Mouse (Mus musculus) embryonic facial prominence, embryonic 11.5 days (tissue): ENCODE data around the gene Chn2. TPM values are rescaled to one million over a fixed set of nuclear protein-coding genes. Genes with fewer than 3 reads are reported as not detected.

ENCODE experiments used
- ATAC-seq: fragments of 200-750 bp; cut with Nextera tagmentation; replicated peaks from 2 replicates; pipeline ENCODE4 v1.8.0; 2017; ENCODE audit warnings: low read depth; ENCODE audit not compliant: insufficient number of reproducible peaks, low FRiP score, low TSS enrichment
- DNase-seq: peaks from one replicate; pipeline ENCODE4 v3.0.0-alpha.2; 2015; ENCODE audit warnings: low spot score
- H3K27ac ChIP-seq: fragments of 300-500 bp; sonication (generic); replicated peaks from 2 replicates; pipeline ENCODE4 v1.5.1; 2014; ENCODE audit warnings: mild to moderate bottlenecking, low read depth, low read length, control low read depth
- H3K27me3 ChIP-seq: fragments of 300-500 bp; sonication (generic); 2 replicates; pipeline ENCODE4 v1.6.1; 2014; ENCODE audit warnings: mild to moderate bottlenecking, low read length, moderate library complexity, mixed read lengths; ENCODE audit not compliant: control insufficient read depth, insufficient read depth
- H3K36me3 ChIP-seq: fragments of 300-500 bp; sonication (generic); replicated peaks from 2 replicates; pipeline ENCODE4 v1.6.1; 2014; ENCODE audit warnings: low read depth, mild to moderate bottlenecking, low read length, moderate library complexity, mixed read lengths; ENCODE audit not compliant: control insufficient read depth, insufficient read depth
- H3K4me1 ChIP-seq: fragments of 300-500 bp; sonication (generic); 2 replicates; pipeline ENCODE4 v1.6.1; 2014; ENCODE audit warnings: low read length, mixed read lengths; ENCODE audit not compliant: control insufficient read depth, insufficient read depth
- H3K4me2 ChIP-seq: fragments of 300-500 bp; sonication (generic); 2 replicates; pipeline ENCODE4 v1.6.1; 2014; ENCODE audit warnings: low read depth, mild to moderate bottlenecking, control low read depth, low read length, moderate library complexity
- H3K4me3 ChIP-seq: fragments of 300-500 bp; sonication (generic); 2 replicates; pipeline ENCODE4 v1.5.1; 2014; ENCODE audit warnings: low read depth, low read length, control low read depth
- H3K9ac ChIP-seq: fragments of 300-500 bp; sonication (generic); replicated peaks from 2 replicates; pipeline ENCODE4 v1.6.1; 2014; ENCODE audit warnings: mild to moderate bottlenecking, control low read depth, low read length
- H3K9me3 ChIP-seq: fragments of 300-500 bp; sonication (generic); replicated peaks from 2 replicates; pipeline ENCODE4 v1.6.1; 2016; ENCODE audit warnings: mild to moderate bottlenecking, low read length, inconsistent platforms, mixed read lengths; ENCODE audit not compliant: control insufficient read depth
- WGBS: fragments of 180-500 bp; shearing (Covaris S2); extraction: QIAGEN DNeasy Blood & Tissue Kit; methylation state at CpG from one replicate; pipeline ENCODE4 v1.1.7; 2014; 5-methylcytosine and 5-hydroxymethylcytosine counted together
- polyA plus RNA-seq: library from polyadenylated mRNA; unstranded; fragments of >200 nt; fragmentation: Nextera tagmentation; extraction: Ambion mirVana; gene quantifications from 2 replicates; pipeline ENCODE4 v1.2.1, GENCODE M21; 2014

Gene Chn2
- polyA plus RNA-seq, 1 experiment from 2014 or later = 14.0 TPM

DNA sequence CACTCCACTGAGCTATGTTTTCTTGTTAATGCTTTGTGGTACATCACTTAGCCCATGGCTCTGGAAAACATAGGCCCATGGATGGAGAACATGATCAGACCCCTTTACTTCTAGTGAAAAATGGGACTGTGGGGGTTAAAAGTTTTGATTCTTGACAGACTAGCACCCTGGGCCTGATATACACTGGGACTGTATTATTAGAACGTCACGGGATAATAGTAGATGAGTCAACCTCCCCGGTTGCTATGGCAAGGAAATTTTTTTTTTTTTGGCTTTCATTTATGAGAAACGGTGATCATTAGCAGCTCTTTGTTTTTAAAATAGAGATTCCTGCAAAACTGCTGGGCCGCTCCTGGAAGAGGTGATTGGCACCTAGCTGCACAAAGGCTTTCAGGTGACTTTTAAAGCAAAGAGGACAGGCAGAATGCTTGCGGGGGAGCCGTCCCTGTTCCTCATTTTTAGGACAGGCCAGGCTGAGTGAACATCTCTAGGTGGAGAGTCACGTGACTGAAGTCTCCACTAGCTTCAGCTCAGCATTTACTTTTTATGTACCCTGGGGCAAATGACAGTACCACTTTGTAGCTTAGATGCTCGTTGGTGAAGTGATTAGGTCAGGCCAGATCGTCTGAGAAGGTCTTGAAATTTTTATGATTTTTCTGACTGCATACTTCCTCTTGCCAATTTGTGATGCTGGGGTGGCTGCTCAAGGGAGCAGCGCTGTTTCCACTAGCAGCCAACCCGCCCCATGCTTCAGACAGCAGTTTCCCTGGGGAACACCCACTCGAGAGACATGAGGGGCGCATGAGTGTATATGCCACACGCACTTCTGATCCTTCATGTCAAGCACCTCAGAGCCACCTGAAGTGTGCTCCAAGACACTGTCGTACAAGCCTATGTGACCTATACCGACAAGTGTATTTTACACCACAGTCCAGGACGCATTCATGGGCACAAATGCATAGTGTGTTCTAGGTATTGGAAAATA, 17.5 kb downstream of the Chn2 start:
- no peak overlapping the region for H3K9ac ChIP-seq
- H3K9me3 ChIP-seq = no peaks in the 10 kb centered on the region
- no peaks in the 10 kb centered on the region for H3K36me3 ChIP-seq
- WGBS = 75% methylated on average over 18 of the region's 18 CpGs
- H3K27ac ChIP-seq = no peak overlapping the region
- DNase-seq = no peak
- no peaks in the 10 kb centered on the region for H3K4me1 ChIP-seq
- no peak overlapping the region for H3K4me3 ChIP-seq
- no peak overlapping the region for H3K4me2 ChIP-seq
- no peak for ATAC-seq
- H3K27me3 ChIP-seq = no peaks in the 10 kb centered on the region

DNA sequence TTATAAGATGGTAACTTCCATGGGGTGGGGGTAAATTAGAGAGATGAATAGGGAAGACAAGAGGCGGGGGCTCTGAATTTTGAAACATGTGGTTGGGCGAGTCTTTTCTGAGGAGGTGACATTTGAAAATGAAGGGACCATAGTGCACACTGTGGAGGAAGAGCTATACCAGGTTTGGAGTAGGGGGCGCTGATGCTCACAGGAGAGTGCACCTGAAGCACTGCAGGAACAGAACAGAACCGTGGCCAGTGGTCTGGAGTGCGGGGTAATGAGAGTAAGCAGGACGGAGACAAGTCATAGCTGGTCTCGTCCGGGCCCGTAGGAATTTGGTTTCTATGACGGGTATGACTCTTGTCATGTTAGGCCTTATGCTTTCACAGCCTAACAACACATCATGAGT, 18.3 kb downstream of the Chn2 start:
- no peak overlapping the region for H3K9ac ChIP-seq
- no peak overlapping the region for H3K27ac ChIP-seq
- H3K4me2 ChIP-seq = no peak overlapping the region
- no peaks in the 10 kb centered on the region for H3K27me3 ChIP-seq
- H3K4me1 ChIP-seq = no peaks in the 10 kb centered on the region
- H3K4me3 ChIP-seq = no peak overlapping the region
- H3K9me3 ChIP-seq = no peaks in the 10 kb centered on the region
- no peaks in the 10 kb centered on the region for H3K36me3 ChIP-seq
- 73% methylated on average over 10 of the region's 10 CpGs for WGBS
- no peak for ATAC-seq
- DNase-seq = no peak

DNA sequence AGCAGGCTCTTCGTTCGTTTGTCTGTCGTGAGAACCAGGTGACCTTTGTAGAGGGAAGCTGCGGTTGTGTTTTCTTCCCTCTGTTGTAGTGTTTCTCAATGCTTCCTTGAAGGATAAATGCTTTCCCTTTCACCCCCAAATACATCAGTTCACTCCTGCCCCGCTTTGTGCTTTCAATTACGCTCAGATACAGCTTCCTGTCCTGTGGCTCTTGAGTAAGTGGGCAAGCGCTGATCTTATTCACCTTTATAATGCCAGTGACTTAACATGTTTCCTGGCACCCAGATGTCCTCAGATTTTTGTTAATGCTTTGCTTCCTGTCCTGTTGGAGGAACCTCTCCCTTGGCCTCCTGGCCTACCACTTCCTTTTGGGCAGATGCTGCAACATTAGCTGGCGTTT, 19.5 kb downstream of the Chn2 start:
- no peaks in the 10 kb centered on the region for H3K27me3 ChIP-seq
- H3K9me3 ChIP-seq = no peaks in the 10 kb centered on the region
- ATAC-seq (no peak), DNase-seq (no peak)
- H3K4me3 ChIP-seq = no peak overlapping the region
- H3K4me1 ChIP-seq = no peaks in the 10 kb centered on the region
- no peak overlapping the region for H3K4me2 ChIP-seq
- 52% methylated on average over 8 of the region's 8 CpGs for WGBS
- H3K27ac ChIP-seq = no peak overlapping the region
- H3K36me3 ChIP-seq = no peaks in the 10 kb centered on the region
- H3K9ac ChIP-seq = no peak overlapping the region

- Histone ChIP-seq H3K27me3 (no peaks in the 10 kb centered on the region), H3K4me1 (no peaks in the 10 kb centered on the region), H3K4me3 (no peak overlapping the region), H3K9me3 (no peaks in the 10 kb centered on the region), H3K36me3 (no peaks in the 10 kb centered on the region), H3K4me2 (no peak overlapping the region), H3K27ac (no peak overlapping the region), H3K9ac (no peak overlapping the region)
- 81% methylated on average over 3 of the region's 3 CpGs for WGBS
- ATAC-seq (no peak), DNase-seq (no peak)
Observed at GRCm38 (mm10) chr6:54060258-54060657, 20.9 kb downstream of the Chn2 start.

DNA sequence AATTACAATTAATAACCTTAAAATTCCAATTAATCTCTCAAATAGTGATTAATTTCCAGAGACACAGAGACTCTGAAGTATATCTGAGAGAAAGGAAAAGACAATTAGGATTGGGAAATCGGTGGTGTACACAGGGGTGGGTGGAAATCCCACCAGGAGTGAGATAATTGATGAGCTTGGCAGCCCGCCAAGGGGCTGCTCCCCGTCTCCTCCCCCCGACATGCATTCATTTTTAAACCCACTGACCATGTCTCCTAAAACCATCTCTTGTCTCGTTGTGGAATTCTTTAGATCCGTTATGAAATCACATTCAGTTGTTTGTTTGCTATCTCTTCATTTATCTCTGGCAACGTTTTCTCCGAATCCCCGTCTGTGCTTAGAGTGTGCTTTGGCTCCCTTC, 22.0 kb downstream of the Chn2 start:
- Histone ChIP-seq H3K27me3 (no peaks in the 10 kb centered on the region), H3K4me3 (no peak overlapping the region), H3K9ac (no peak overlapping the region), H3K27ac (no peak overlapping the region), H3K4me1 (no peaks in the 10 kb centered on the region), H3K36me3 (no peaks in the 10 kb centered on the region), H3K9me3 (no peaks in the 10 kb centered on the region), H3K4me2 (no peak overlapping the region)
- no peak for ATAC-seq
- DNase-seq = no peak
- WGBS = 60% methylated on average over 9 of the region's 9 CpGs

DNA sequence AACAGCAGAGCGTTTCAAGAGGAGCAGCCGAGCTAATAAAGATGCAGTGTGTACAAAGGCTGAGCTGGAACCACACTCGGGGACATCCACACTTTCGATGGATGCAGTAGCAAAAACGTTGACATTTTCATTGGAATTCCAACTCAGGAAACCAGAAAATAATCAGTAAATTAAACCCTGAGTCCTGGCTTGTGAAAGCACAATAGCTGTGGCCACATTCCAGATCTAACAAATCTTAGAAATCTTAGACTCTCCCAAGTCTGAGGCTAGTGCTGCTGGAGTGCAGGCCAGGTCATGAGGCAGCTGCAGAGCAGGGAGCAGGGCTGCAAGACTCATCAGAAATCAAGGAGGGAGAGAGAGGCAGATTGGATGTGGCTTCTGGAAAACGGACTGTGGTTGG, 24.5 kb downstream of the Chn2 start:
- H3K9me3 ChIP-seq = no peaks in the 10 kb centered on the region
- no peak overlapping the region for H3K4me3 ChIP-seq
- no peak overlapping the region for H3K27ac ChIP-seq
- no peak overlapping the region for H3K4me2 ChIP-seq
- ATAC-seq (no peak), DNase-seq (no peak)
- H3K27me3 ChIP-seq = no peaks in the 10 kb centered on the region
- H3K36me3 ChIP-seq = no peaks in the 10 kb centered on the region
- no peak overlapping the region for H3K9ac ChIP-seq
- no peaks in the 10 kb centered on the region for H3K4me1 ChIP-seq
- WGBS = 68% methylated on average over 6 of the region's 6 CpGs

- WGBS = 75% methylated on average over 5 of the region's 5 CpGs
- no peak overlapping the region for H3K27ac ChIP-seq
- H3K4me2 ChIP-seq = no peak overlapping the region
- no peaks in the 10 kb centered on the region for H3K36me3 ChIP-seq
- DNase-seq = no peak
- no peak overlapping the region for H3K4me3 ChIP-seq
- H3K4me1 ChIP-seq = no peaks in the 10 kb centered on the region
- H3K9me3 ChIP-seq = no peaks in the 10 kb centered on the region
- ATAC-seq = no peak
- H3K27me3 ChIP-seq = no peaks in the 10 kb centered on the region
- no peak overlapping the region for H3K9ac ChIP-seq
Observed at GRCm38 (mm10) chr6:54067380-54067779, 28.0 kb downstream of the Chn2 start.

- H3K4me1 ChIP-seq = no peaks in the 10 kb centered on the region
- H3K27ac ChIP-seq = no peak overlapping the region
- no peaks in the 10 kb centered on the region for H3K9me3 ChIP-seq
- no peak for DNase-seq
- no peak overlapping the region for H3K4me2 ChIP-seq
- no peaks in the 10 kb centered on the region for H3K27me3 ChIP-seq
- no peak overlapping the region for H3K9ac ChIP-seq
- H3K36me3 ChIP-seq = no peaks in the 10 kb centered on the region
- ATAC-seq = no peak
- H3K4me3 ChIP-seq = no peak overlapping the region
- WGBS = 81% methylated on average over 5 of the region's 5 CpGs
Observed at GRCm38 (mm10) chr6:54068882-54069281, 29.5 kb downstream of the Chn2 start.
